Mouse (Mus musculus) heart, embryonic 15.5 days (tissue): ENCODE results near the gene Pde6h. TPM values are rescaled to one million over a fixed set of nuclear protein-coding genes. Genes with fewer than 3 reads are reported as not detected.

ENCODE experiments used
- ATAC-seq: fragments of 200-750 bp; cut with Nextera tagmentation; replicated peaks from 2 replicates; pipeline ENCODE4 v1.8.0; 2017; ENCODE audit warnings: low read depth, moderate TSS enrichment; ENCODE audit not compliant: insufficient number of reproducible peaks, insufficient read depth, low FRiP score
- H3K27ac ChIP-seq: fragments of 300-500 bp; sonication (generic); 2 replicates; pipeline ENCODE4 v1.5.1; 2015; ENCODE audit warnings: mild to moderate bottlenecking, inconsistent platforms
- H3K27me3 ChIP-seq: fragments of 300-500 bp; sonication (generic); 2 replicates; pipeline ENCODE4 v1.6.1; 2015; ENCODE audit warnings: inconsistent platforms
- H3K36me3 ChIP-seq: fragments of 300-500 bp; sonication (generic); 2 replicates; pipeline ENCODE4 v1.6.1; 2015; ENCODE audit warnings: mild to moderate bottlenecking, inconsistent platforms
- H3K4me1 ChIP-seq: fragments of 300-500 bp; sonication (generic); replicated peaks from 2 replicates; pipeline ENCODE4 v1.6.1; 2015; ENCODE audit warnings: inconsistent platforms
- H3K4me2 ChIP-seq: fragments of 300-500 bp; sonication (generic); 2 replicates; pipeline ENCODE4 v1.6.1; 2015; ENCODE audit warnings: inconsistent platforms, mild to moderate bottlenecking, moderate library complexity
- H3K4me3 ChIP-seq: fragments of 300-500 bp; sonication (generic); 2 replicates; pipeline ENCODE4 v1.5.1; 2015; ENCODE audit warnings: mild to moderate bottlenecking, inconsistent platforms
- H3K9ac ChIP-seq: fragments of 300-500 bp; sonication (generic); 2 replicates; pipeline ENCODE4 v1.6.1; 2015; ENCODE audit warnings: mild to moderate bottlenecking, inconsistent platforms
- H3K9me3 ChIP-seq: fragments of 300-500 bp; sonication (generic); replicated peaks from 2 replicates; pipeline ENCODE4 v1.6.1; 2016; ENCODE audit warnings: inconsistent platforms
- WGBS: fragments of 180-500 bp; shearing (Covaris S2); methylation state at CpG from one replicate; pipeline ENCODE4 v1.1.7; 2015; ENCODE audit warnings: mixed read lengths; 5-methylcytosine and 5-hydroxymethylcytosine counted together
- polyA plus RNA-seq: library from polyadenylated mRNA; unstranded; fragments of >200 nt; fragmentation: Nextera tagmentation; extraction: Ambion mirVana; gene quantifications from 2 replicates; pipeline ENCODE4 v1.2.1, GENCODE M21; 2015

Gene Pde6h
- polyA plus RNA-seq, 1 experiment from 2014 or later: 0.26 TPM

DNA sequence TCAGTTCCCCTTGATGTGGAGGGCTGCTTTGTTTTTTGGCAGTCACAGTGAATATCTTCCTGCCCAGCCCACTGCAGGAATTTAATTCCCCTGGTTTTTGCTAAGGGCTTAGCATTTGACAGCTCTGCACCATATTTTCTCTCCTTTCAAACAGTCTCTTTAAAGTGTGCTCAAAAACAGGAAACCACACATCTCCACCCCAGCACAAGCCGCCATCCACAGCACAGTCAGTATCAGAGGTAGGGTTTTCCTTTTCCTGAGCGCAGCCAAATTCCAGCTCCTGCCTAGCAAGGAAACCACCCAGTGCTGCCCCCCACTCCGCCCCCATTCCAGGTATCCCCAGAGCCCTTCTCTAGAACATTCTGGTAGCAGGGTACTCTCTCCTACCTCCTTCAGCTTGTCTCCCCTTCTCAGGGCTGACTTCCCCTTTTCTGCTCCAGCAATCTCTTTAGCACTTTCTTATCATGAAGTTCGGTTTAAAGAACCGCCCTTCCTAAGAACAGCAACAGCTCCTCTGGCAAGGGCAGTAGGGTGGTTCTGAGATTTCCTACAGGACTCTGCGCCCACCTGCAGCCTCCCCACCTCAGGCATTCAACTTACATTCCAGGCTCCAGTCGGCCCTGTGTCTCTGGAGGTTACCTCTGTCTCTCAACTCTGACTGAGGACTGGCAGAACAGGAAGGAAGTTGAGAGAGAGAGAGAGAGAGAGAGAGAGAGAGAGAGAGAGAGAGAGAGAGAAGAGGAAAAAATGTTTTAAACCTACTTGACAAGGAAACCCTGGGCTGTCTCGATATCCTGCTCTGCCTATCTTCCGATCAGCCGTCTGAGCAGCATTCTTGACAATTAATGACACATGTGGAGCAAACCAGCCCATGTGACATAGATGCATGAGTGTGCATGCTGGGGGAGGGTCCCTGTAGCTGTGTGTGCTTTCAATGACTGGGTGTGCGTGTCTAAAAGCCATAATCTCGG is 17.7 kb downstream of the Pde6h start, which contains the start of gene Arhgdib:
Gene Arhgdib, minus strand, starts transcription at position 849 of the 971 bp plus-strand sequence.
- peak within 1 kb of the TSS; percentile 44 for H3K9ac ChIP-seq
- peak within 1 kb of the TSS; percentile 59 for H3K4me2 ChIP-seq

DNA sequence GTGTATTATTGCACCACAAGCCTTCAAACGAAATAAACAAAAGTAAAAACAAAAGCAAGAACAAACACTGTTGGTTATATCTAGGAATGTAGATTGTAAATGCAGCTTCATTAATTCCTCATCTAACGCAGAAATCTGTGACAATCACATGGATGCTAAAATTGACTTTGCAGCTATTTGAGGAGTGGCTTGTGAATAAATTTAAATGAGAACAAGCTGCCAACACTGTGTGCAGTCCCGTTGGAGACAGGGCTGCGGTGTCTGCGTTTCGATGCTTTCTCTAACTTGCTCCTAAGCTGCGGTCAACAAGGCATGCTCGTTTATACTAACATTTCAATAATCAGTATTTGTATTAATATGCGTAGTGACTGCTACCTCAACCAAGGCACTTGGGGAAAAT is 18.6 kb downstream of the Pde6h start:
- Histone ChIP-seq H3K4me2 (no peak overlapping the region), H3K4me1 (peaks cover 29% of the 10 kb centered on the region), H3K9me3 (no peaks in the 10 kb centered on the region), H3K27me3 (no peaks in the 10 kb centered on the region), H3K4me3 (no peak overlapping the region), H3K27ac (no peak overlapping the region), H3K36me3 (no peaks in the 10 kb centered on the region), H3K9ac (no peak overlapping the region)
- no peak for ATAC-seq
- 81% methylated on average over 9 of the region's 9 CpGs for WGBS

More for the DNA sequence above, 17.7 kb downstream of the Pde6h start, which contains the start of gene Arhgdib:
- H3K4me1 ChIP-seq: peaks cover 27% of the 10 kb centered on the region
- 18% methylated on average over 12 of the region's 12 CpGs for WGBS
- ATAC-seq: peak; percentile 41; the same call in 1 of the 2 replicates
- H3K27me3 ChIP-seq: no peaks in the 10 kb centered on the region
- H3K36me3 ChIP-seq: no peaks in the 10 kb centered on the region
- H3K27ac ChIP-seq: peak within 1 kb of the TSS; percentile 91
- H3K9me3 ChIP-seq: no peaks in the 10 kb centered on the region
- H3K4me3 ChIP-seq: peak within 1 kb of the TSS; percentile 37

DNA sequence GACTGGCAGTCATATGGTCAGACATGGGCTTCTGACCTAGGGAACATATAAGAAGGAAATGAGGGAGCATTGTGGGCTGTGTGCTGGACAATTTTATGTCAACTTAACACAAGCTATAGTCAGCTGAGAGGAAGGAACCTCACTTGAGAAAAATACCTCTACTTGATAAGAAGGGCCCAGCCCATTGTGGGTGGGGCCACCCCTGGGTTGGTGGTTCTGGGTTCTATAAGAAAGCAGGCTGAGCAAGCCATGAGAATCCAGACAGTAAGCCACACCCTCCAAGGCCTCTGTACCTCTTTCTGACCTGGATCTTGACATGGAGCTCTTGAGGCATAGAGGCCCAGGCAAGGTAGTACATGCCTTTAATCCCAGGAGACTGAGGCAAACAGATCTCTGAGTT is 19.8 kb downstream of the Pde6h start:
- Histone ChIP-seq H3K9me3 (no peaks in the 10 kb centered on the region), H3K36me3 (no peaks in the 10 kb centered on the region), H3K4me3 (no peak overlapping the region), H3K4me2 (no peak overlapping the region), H3K9ac (no peak overlapping the region), H3K4me1 (peaks cover 25% of the 10 kb centered on the region), H3K27ac (no peak overlapping the region), H3K27me3 (no peaks in the 10 kb centered on the region)
- ATAC-seq: no peak

DNA sequence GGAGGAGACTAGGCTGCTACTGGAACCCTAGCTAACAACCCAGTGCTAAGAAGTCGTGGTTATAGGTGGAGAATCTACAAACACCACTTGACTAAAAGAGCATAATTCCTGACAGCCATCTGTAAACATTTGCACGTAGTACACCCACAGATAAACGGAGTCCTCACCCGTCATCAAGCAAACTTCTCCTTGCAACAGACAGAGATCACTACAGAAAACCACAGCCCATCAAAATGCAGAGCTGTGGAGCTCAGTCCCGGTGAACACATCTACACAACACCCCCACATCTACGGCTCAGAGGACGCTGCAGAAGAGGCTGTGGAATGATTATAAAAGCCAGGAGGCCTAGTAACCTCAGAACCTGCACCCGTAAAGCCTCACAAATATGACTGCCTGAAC is 20.9 kb downstream of the Pde6h start:
- Histone ChIP-seq H3K27ac (no peak overlapping the region), H3K27me3 (no peaks in the 10 kb centered on the region), H3K9me3 (no peaks in the 10 kb centered on the region), H3K4me1 (peaks cover 20% of the 10 kb centered on the region), H3K36me3 (no peaks in the 10 kb centered on the region), H3K4me2 (no peak overlapping the region), H3K4me3 (no peak overlapping the region), H3K9ac (no peak overlapping the region)
- ATAC-seq: no peak
- 73% methylated on average over 8 of the region's 8 CpGs for WGBS

DNA sequence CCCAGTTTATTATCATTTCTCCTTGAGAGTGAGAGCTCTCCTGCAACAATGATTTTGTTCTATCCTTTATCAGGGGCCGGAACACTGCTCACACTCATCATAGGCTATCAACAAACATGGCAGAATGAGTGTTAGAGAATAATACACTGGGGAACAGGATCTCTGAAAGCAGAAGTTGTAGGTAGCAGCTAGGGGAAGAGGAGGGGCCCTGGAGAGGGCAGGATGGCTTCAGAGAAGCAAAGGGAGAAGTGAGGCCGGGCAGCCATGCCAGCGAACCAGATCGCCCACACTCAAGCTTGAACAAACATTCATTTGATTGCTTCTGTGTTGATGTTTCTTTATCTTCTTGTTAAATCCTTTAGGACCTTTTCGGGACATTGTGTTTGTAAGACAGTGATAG is 22.6 kb downstream of the Pde6h start:
- H3K27ac ChIP-seq: no peak overlapping the region
- no peaks in the 10 kb centered on the region for H3K9me3 ChIP-seq
- H3K9ac ChIP-seq: no peak overlapping the region
- ATAC-seq: no peak
- no peak overlapping the region for H3K4me2 ChIP-seq
- no peaks in the 10 kb centered on the region for H3K36me3 ChIP-seq
- WGBS: 63% methylated on average over 5 of the region's 5 CpGs
- H3K4me3 ChIP-seq: no peak overlapping the region
- peaks cover 9% of the 10 kb centered on the region for H3K4me1 ChIP-seq
- H3K27me3 ChIP-seq: no peaks in the 10 kb centered on the region

DNA sequence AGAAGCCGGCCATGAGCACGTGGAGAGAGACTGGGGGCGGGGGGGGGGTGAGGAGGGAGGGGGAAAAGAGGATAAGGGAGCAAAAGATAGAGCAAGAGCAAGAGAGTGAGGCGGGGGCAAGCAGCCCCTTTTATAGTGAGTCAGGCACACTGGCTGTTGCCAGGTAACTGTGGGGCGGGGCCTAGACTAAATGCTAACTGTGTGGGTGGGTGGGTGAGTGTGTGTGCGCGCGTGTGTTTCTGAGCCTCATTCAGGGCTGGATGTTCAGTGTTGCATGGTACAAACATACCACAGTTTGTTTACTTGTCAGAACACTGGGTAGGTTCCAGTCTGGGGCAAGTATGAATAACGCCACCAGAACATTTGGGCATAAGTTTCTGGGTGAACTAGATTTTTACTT is 23.3 kb downstream of the Pde6h start:
- Histone ChIP-seq H3K27me3 (no peaks in the 10 kb centered on the region), H3K9ac (no peak overlapping the region), H3K36me3 (no peaks in the 10 kb centered on the region), H3K4me2 (no peak overlapping the region), H3K27ac (no peak overlapping the region), H3K4me1 (0 out of 2 replicates have a peak, but pooled peaks cover 3% of the 10 kb centered on the region), H3K4me3 (no peak overlapping the region), H3K9me3 (no peaks in the 10 kb centered on the region)
- 49% methylated on average over 9 of the region's 9 CpGs for WGBS
- ATAC-seq: peak; percentile 39; the same call in 1 of the 2 replicates

DNA sequence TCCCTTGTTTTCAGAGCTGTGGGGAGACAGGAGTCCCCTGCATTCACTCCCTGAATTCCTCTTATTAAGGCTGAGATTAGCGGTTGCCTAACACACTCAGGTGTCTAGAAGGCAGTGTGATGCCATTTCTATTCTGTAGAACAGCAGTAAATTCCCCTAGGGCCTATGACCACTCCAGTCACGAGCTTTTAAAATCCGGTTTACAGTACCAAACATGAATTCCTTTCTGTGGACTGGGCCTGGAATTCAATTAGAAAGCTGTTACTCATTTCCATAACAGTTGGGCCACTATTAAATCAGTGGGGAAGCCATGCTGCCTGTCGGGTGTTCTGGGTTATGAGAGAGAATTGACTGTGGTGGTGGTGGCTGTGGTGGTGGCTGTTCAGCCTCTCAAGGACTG is 24.1 kb downstream of the Pde6h start:
- ATAC-seq: no peak
- no peaks in the 10 kb centered on the region for H3K9me3 ChIP-seq
- no peaks in the 10 kb centered on the region for H3K27me3 ChIP-seq
- no peak overlapping the region for H3K27ac ChIP-seq
- H3K4me3 ChIP-seq: no peak overlapping the region
- H3K36me3 ChIP-seq: no peaks in the 10 kb centered on the region
- 0 out of 2 replicates have a peak, but pooled peaks cover 3% of the 10 kb centered on the region for H3K4me1 ChIP-seq
- 77% methylated on average over 4 of the region's 4 CpGs for WGBS
- H3K4me2 ChIP-seq: no peak overlapping the region
- H3K9ac ChIP-seq: no peak overlapping the region

DNA sequence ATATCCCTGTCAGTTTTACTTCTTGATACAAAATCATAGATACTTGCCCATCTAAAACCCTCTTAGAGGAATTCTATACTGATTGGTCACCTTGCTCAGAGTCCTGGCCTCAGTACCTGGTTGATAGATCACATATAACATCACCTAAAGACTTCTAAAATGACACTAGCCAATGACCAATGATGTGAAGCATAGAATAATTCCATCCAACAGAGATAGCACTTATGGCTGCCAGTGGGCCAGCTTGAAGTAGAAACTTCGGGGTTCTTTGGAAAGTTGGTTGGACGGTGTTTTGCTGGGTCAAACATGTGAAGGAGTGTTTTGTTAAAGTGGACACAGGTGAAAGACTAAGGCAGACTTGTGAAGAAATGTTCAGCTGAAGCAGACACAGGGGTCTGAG is 26.5 kb downstream of the Pde6h start:
- 84% methylated on average over 2 of the region's 2 CpGs for WGBS
- H3K9me3 ChIP-seq: no peaks in the 10 kb centered on the region
- H3K36me3 ChIP-seq: no peaks in the 10 kb centered on the region
- ATAC-seq: no peak
- H3K27ac ChIP-seq: no peak overlapping the region
- H3K27me3 ChIP-seq: no peaks in the 10 kb centered on the region
- H3K9ac ChIP-seq: no peak overlapping the region
- H3K4me1 ChIP-seq: 0 out of 2 replicates have a peak, but pooled peaks cover 3% of the 10 kb centered on the region
- no peak overlapping the region for H3K4me3 ChIP-seq
- H3K4me2 ChIP-seq: no peak overlapping the region

DNA sequence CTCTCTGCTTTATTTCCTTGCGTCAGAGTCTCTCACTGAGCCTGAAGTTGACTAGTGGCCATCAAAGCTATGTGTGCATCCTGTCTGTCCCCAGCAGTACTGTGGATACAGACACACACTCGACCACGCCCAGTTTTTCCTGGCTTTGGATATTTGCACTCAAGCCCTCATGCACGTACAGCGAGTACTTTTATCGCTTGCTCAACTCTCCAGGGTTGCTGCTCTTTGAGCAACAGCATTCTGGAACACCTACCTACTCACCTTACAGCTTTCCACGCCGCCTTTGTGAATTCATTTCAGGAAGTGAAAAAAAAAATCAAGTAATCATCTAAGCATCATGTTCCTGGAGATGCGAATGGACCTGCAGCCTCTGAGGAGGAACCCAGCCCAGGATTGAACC is 29.3 kb downstream of the Pde6h start:
- whole genome bisulfite sequencing: 83% methylated on average over 9 of the region's 9 CpGs
- no peak for ATAC-seq
- H3K36me3 ChIP-seq: no peaks in the 10 kb centered on the region
- H3K4me2 ChIP-seq: no peak overlapping the region
- no peaks in the 10 kb centered on the region for H3K4me1 ChIP-seq
- no peak overlapping the region for H3K9ac ChIP-seq
- no peak overlapping the region for H3K4me3 ChIP-seq
- no peaks in the 10 kb centered on the region for H3K9me3 ChIP-seq
- no peaks in the 10 kb centered on the region for H3K27me3 ChIP-seq
- no peak overlapping the region for H3K27ac ChIP-seq

DNA sequence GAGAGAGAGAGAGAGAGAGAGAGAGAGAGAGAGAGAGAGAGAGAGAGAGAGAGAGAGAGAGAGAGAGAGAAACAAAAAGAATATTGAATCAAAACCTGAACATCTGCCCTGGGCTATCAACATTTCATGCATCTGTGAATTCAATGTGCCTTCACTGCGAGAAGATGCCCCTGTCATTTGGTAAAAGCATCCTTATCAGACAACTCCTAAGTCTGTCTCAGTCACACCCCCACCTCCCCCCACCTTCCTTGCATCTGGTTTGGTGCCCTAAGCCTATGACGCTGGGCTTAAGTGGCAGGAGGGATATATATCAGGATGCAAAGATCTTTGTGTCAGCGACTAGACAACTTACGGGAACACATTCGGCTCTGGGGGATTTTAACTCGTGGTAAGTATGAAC is 30.6 kb downstream of the Pde6h start:
- no peaks in the 10 kb centered on the region for H3K36me3 ChIP-seq
- H3K9ac ChIP-seq: no peak overlapping the region
- no peak overlapping the region for H3K4me3 ChIP-seq
- H3K4me1 ChIP-seq: no peaks in the 10 kb centered on the region
- H3K9me3 ChIP-seq: no peaks in the 10 kb centered on the region
- WGBS: 65% methylated on average over 6 of the region's 6 CpGs
- no peak overlapping the region for H3K4me2 ChIP-seq
- no peak for ATAC-seq
- no peaks in the 10 kb centered on the region for H3K27me3 ChIP-seq
- no peak overlapping the region for H3K27ac ChIP-seq

DNA sequence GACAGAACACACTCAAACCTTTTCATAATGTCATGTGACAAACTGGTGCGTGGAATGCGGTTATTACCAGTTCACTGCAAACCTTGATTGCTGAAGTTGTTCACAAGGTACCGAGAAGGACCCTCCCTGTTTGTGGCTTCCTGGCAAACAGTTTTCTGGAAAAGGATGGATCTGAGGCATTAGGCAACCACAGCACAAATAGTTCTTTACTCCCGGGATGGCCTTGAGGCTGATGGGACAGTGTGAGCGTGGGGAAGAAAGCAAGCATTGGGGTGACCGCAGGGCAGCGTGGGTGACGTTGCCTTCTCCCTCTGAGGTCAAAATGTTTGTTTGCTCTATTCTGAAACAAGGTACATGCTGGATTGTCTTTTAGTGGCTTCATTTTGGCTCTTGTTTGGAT is 31.1 kb downstream of the Pde6h start:
- Histone ChIP-seq H3K36me3 (no peaks in the 10 kb centered on the region), H3K4me1 (no peaks in the 10 kb centered on the region), H3K9me3 (no peaks in the 10 kb centered on the region), H3K4me3 (no peak overlapping the region), H3K4me2 (no peak overlapping the region), H3K9ac (no peak overlapping the region), H3K27me3 (no peaks in the 10 kb centered on the region), H3K27ac (no peak overlapping the region)
- 84% methylated on average over 8 of the region's 8 CpGs for WGBS
- no peak for ATAC-seq

DNA sequence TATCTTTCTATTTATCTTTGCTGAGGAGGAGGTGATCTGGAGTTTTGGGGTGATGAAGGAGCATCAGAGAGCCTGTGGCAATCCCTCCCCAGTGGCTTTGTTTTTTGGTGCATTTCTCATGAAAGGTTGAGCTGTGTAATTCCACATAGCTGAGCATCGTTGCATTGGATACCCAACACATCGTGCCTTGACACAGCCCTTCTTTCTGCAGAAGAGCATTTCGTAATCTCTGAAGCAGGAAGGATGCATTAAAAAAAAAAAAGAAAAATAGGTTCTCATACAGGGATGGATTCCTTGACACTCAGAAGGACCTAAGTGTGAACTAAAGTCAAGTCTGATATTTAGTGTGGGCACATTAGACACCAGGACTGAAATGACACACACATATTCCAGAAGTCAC is 31.6 kb downstream of the Pde6h start:
- H3K4me1 ChIP-seq: no peaks in the 10 kb centered on the region
- H3K9me3 ChIP-seq: no peaks in the 10 kb centered on the region
- H3K36me3 ChIP-seq: no peaks in the 10 kb centered on the region
- WGBS: 82% methylated on average over 3 of the region's 3 CpGs
- no peak overlapping the region for H3K4me3 ChIP-seq
- no peak for ATAC-seq
- no peak overlapping the region for H3K9ac ChIP-seq
- H3K27ac ChIP-seq: no peak overlapping the region
- H3K4me2 ChIP-seq: no peak overlapping the region
- no peaks in the 10 kb centered on the region for H3K27me3 ChIP-seq
